Mouse (Mus musculus) neural tube, embryonic 12.5 days (tissue): ENCODE measurements around the gene Olfr294. TPM values are rescaled to one million over a fixed set of nuclear protein-coding genes. Genes with fewer than 3 reads are reported as not detected.

ENCODE experiments used
- ATAC-seq: fragments of 200-750 bp; cut with Nextera tagmentation; 2 replicates; pipeline ENCODE4 v1.8.0; 2017; ENCODE audit warnings: low read depth, mild to moderate bottlenecking, moderate TSS enrichment, moderate library complexity; ENCODE audit not compliant: low FRiP score
- H3K27ac ChIP-seq: fragments of 300-500 bp; sonication (generic); 2 replicates; pipeline ENCODE4 v1.5.1; 2016
- H3K27me3 ChIP-seq: fragments of 300-500 bp; sonication (generic); replicated peaks from 2 replicates; pipeline ENCODE4 v1.6.1; 2016; ENCODE audit warnings: mild to moderate bottlenecking
- H3K36me3 ChIP-seq: fragments of 300-500 bp; sonication (generic); 2 replicates; pipeline ENCODE4 v1.6.1; 2016; ENCODE audit warnings: mild to moderate bottlenecking
- H3K4me1 ChIP-seq: fragments of 300-500 bp; sonication (generic); 2 replicates; pipeline ENCODE4 v1.6.1; 2016
- H3K4me2 ChIP-seq: fragments of 300-500 bp; sonication (generic); replicated peaks from 2 replicates; pipeline ENCODE4 v1.6.1; 2016; ENCODE audit warnings: mild to moderate bottlenecking
- H3K4me3 ChIP-seq: fragments of 300-500 bp; sonication (generic); 2 replicates; pipeline ENCODE4 v1.5.1; 2016
- H3K9ac ChIP-seq: fragments of 300-500 bp; sonication (generic); 2 replicates; pipeline ENCODE4 v1.6.1; 2016; ENCODE audit warnings: mild to moderate bottlenecking
- H3K9me3 ChIP-seq: fragments of 300-500 bp; sonication (generic); 2 replicates; pipeline ENCODE4 v1.6.1; 2016; ENCODE audit warnings: mild to moderate bottlenecking
- WGBS: fragments of 180-500 bp; shearing (Covaris S2); methylation state at CpG from one replicate; pipeline ENCODE4 v1.1.7; 2016; 5-methylcytosine and 5-hydroxymethylcytosine counted together
- polyA plus RNA-seq: library from polyadenylated mRNA; unstranded; fragments of >200 nt; fragmentation: Nextera tagmentation; extraction: Ambion mirVana; gene quantifications from 2 replicates; pipeline ENCODE4 v1.2.1, GENCODE M21; 2016

Olfr294 gene
- not detected in 2 replicates for polyA plus RNA-seq

DNA sequence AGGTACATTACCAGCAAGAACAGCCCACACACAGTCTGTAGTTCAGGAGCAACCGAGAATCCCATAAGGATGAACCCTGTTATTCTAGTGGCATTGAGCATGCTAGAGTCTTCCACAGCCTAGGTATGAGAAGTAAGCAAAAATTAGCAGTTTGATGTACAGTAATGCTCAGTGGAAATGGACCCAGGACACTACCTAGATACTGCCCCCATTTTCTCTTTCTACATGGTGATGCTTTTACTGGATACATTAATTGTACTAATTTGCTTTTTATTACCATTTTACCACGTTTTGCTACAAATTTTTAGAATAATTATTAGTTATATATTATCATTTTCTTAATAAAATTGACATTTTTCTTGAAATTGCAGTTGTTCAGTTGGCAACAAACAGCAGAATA, at the start of gene Olfr294:
Gene Olfr294 (minus strand): TSS at position 101 of the 400 bp plus-strand sequence.
- H3K4me3 ChIP-seq, result no peak within 1 kb of the TSS
- no peak within 1 kb of the TSS for H3K4me2 ChIP-seq
- H3K27me3 ChIP-seq, result no peaks in the 10 kb centered on the region
- H3K4me1 ChIP-seq, result no peaks in the 10 kb centered on the region
- no peaks in the 10 kb centered on the region for H3K9me3 ChIP-seq
- WGBS, result 57% methylated on average over 2 of the region's 2 CpGs
- H3K27ac ChIP-seq, result no peak within 1 kb of the TSS
- no peaks in the 10 kb centered on the region for H3K36me3 ChIP-seq
- ATAC-seq, result no peak
- H3K9ac ChIP-seq, result no peak within 1 kb of the TSS

DNA sequence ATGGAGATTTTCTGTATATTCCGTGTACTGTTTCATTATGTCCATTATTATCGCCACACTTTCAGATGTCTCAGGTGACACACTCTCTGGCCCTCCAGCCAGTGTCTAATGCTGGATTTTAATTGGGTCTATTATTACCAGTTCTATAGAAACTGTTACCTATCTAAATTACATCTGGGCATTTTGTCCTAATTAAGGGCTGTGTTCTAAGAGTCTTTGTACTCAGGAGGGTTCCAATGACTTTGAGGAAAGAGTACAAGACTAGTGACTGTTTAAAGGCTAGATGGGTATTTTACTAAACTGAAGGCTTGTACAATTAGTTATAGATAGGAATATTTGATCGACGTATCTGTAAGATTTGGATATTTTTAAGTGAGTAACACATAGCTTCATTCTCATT, 32.3 kb upstream of the Olfr294 start, which contains the start of gene Olfr293:
Gene Olfr293 (plus strand): TSS at position 301 of the 400 bp plus-strand sequence.
- WGBS, result 96% methylated on average over 4 of the region's 4 CpGs
- ATAC-seq, result no peak
- H3K9ac ChIP-seq, result no peak within 1 kb of the TSS
- no peaks in the 10 kb centered on the region for H3K9me3 ChIP-seq
- H3K4me2 ChIP-seq, result no peak within 1 kb of the TSS
- no peaks in the 10 kb centered on the region for H3K4me1 ChIP-seq
- H3K27me3 ChIP-seq, result no peaks in the 10 kb centered on the region
- H3K36me3 ChIP-seq, result no peaks in the 10 kb centered on the region
- H3K4me3 ChIP-seq, result no peak within 1 kb of the TSS
- H3K27ac ChIP-seq, result no peak within 1 kb of the TSS

DNA sequence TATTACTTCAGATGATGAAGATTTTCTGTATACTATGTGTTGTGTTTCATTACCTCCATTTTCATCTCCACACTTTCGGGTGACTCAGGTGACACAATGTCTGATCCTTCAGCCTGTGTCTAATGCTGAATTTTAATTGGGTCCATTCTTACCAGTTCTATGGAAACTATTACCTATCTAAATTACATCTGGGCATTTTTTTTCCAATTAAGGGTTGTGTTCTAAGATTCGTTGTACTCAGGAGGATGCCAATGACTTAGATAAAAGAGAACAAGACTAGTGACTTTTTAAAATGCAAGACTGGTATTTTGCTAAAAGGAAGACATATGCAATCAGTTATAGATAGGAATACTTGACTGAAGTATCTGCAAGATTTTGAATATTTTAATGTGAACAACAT, 32.9 kb downstream of the Olfr294 start, which contains the start of gene Olfr295:
Gene Olfr295 (plus strand): TSS at position 301 of the 400 bp plus-strand sequence.
- Histone ChIP-seq H3K4me3 (no peak within 1 kb of the TSS), H3K9ac (no peak within 1 kb of the TSS), H3K36me3 (no peaks in the 10 kb centered on the region), H3K27ac (no peak within 1 kb of the TSS), H3K9me3 (no peaks in the 10 kb centered on the region), H3K4me1 (no peaks in the 10 kb centered on the region), H3K4me2 (no peak within 1 kb of the TSS), H3K27me3 (no peaks in the 10 kb centered on the region)
- no peak for ATAC-seq
- 83% methylated on average over 2 of the region's 2 CpGs for WGBS

Other genes with a start within 250 kb of the Olfr294 start
- not detected in 2 replicates for gene Olfr305, start 249.7 kb downstream of the Olfr294 start, polyA plus RNA-seq
- gene Olfr304, start 230.0 kb downstream of the Olfr294 start, polyA plus RNA-seq, result not detected in 2 replicates
- gene Olfr303, start 218.9 kb downstream of the Olfr294 start, polyA plus RNA-seq, result not detected in 2 replicates
- not detected in 2 replicates for gene Olfr301, start 212.8 kb downstream of the Olfr294 start, polyA plus RNA-seq
- gene Olfr299, start 156.7 kb downstream of the Olfr294 start, polyA plus RNA-seq, result not detected in 2 replicates
- gene Olfr298, start 124.2 kb downstream of the Olfr294 start, polyA plus RNA-seq, result not detected in 2 replicates
- gene Olfr297, start 96.7 kb downstream of the Olfr294 start, polyA plus RNA-seq, result not detected in 2 replicates
- not detected in 2 replicates for gene Olfr295, start 32.8 kb downstream of the Olfr294 start, polyA plus RNA-seq
- gene Olfr293, start 32.4 kb upstream of the Olfr294 start, polyA plus RNA-seq, result not detected in 2 replicates
- gene Olfr292, start 71.7 kb upstream of the Olfr294 start, polyA plus RNA-seq, result not detected in 2 replicates
- gene Folh1, start 159.3 kb upstream of the Olfr294 start, polyA plus RNA-seq, result 0.43 and 0.53 TPM in 2 replicates
- gene Vmn2r77, start 178.4 kb upstream of the Olfr294 start, polyA plus RNA-seq, result not detected in 2 replicates